Mouse (Mus musculus): Measurements from ENCODE around the gene Erbb3. TPM values are rescaled to one million over a fixed set of nuclear protein-coding genes. Genes with fewer than 3 reads are reported as not detected.

The Erbb3 gene
- polyA plus RNA-seq, 2 experiments from 2014 or later, result 4.1 to 4.2 TPM

- ATAC-seq, result peak; percentile 89
Observed at GRCm38 (mm10) chr10:128612433-128613153, 23.1 kb upstream of the Erbb3 start.

GRCm38 (mm10) chr10:128606483-128606882, 17.0 kb upstream of the Erbb3 start:
- no peak for ATAC-seq

GRCm38 (mm10) chr10:128602470-128603128, 13.1 kb upstream of the Erbb3 start:
- no peak for ATAC-seq

- ATAC-seq, result no peak
Observed at GRCm38 (mm10) chr10:128601499-128601898, 12.0 kb upstream of the Erbb3 start.

GRCm38 (mm10) chr10:128598476-128598875, 9.0 kb upstream of the Erbb3 start:
- ATAC-seq, result no peak

- ATAC-seq, result no peak
Observed at GRCm38 (mm10) chr10:128592797-128593196, 3.3 kb upstream of the Erbb3 start.

- no peak for ATAC-seq
Observed at GRCm38 (mm10) chr10:128591436-128591835, 2.0 kb upstream of the Erbb3 start.

DNA sequence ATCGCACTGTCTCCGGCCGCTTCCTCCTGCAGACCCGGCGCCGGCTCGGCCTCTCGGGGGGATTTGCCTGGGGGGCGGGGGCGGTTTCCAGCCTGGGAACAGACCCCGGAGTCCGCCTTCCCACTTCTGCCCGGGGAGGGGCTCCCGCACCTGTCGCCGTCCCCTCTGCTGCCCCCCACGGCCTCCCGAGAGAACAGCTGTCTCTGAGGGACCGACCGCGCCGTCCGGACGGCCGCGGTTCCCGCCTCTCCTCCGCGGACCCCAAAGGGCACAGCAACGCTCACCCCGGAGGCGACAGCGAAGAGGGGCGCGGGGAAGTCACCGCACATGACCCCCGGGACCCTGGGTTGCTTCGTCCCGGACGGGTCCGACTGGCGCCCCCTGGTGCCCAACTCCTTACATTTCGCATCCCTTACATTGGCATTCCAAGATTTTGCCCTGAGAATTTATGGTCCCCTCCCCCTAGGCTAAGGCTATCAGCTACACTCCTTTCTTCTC, 790 bp upstream of the Erbb3 start:
- ATAC-seq, result peak; percentile 21

GRCm38 (mm10) chr10:128588775-128589463, 533 bp downstream of the Erbb3 start:
- ATAC-seq, result no peak

DNA sequence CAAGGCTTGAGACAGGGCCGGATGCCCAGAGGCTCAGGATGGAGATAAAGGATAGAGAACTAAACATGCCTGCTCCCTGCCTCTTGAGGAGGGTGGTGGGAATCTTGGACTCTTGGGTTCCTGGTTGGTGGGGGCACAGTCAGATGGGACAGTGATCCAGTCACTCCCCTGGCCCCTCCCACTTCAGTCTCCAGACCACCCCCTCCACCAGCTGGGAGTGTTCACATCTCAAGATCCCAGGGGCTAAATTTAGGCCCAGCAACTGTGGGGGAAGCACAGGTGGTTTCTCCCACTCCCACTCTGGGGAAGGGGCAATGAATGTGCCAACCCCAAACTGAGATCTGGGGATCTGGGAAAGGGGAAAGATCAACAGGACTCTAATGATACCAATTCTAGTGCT, 1.3 kb downstream of the Erbb3 start:
- ATAC-seq, result no peak

GRCm38 (mm10) chr10:128587697-128588096, 1.8 kb downstream of the Erbb3 start:
- ATAC-seq, result no peak

DNA sequence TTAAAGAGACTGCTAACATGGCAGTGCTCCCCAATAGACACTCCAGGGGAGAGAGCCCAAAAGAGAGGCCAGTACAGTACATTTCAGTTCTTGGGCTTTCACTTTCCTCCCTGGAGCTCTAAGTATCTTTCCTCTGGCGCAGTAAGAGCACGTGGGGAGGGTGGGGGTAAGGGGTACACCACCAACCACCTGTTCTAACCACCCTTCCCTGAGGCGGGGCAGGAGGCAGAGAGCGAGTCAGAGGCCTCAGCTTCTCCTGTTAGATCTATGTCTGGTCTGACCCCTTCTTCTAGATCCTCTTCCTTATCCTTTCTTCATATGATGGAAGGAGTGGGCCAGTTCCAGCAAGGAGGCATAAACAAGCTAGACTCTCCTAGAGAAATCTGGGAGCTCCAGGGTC, 2.3 kb downstream of the Erbb3 start:
- ATAC-seq, result no peak

- ATAC-seq, result no peak
Observed at GRCm38 (mm10) chr10:128586546-128586945, 2.9 kb downstream of the Erbb3 start.

- no peak for ATAC-seq
Observed at GRCm38 (mm10) chr10:128584386-128584785, 5.1 kb downstream of the Erbb3 start.

DNA sequence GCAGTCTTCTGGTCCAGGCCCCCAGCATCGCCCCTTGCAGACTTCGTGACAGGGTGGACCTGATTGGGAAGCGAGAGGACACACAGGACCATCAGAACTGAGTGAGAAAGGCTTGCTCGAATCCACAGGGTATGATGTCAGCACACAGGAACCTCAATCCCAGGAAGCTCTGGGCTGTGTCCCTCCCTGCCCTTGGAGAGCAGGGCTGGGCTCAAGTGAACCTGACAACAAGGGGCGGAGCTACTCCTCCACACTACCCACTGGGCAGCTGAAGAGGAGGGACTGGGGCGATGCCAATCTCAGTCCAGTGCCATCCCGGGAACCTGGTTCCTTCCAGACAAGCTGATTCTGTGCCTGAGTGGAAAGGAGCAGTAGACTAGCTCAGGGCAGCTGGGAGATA, 5.8 kb downstream of the Erbb3 start:
- ATAC-seq, result no peak

GRCm38 (mm10) chr10:128579731-128580130, 9.7 kb downstream of the Erbb3 start:
- ATAC-seq, result no peak

DNA sequence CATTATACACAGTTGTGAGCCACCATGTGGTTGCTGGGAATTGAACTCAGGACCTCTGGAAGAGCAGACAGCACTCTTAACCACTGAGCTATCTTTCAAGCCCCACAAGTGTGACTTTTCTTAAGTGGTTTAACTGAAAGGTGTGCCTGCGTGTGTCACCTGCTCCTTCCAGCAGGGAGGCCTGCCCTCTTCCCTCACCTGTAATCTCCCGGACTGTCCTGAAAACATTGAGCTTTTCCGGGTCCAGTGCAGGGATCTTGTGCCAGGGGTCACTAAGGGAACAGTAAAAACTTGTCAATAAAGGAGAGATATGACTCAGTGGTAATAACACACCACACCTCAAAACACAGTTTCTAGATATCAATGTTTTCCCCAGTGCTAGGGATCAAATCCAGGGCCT, 10.2 kb downstream of the Erbb3 start:
- ATAC-seq, result no peak

DNA sequence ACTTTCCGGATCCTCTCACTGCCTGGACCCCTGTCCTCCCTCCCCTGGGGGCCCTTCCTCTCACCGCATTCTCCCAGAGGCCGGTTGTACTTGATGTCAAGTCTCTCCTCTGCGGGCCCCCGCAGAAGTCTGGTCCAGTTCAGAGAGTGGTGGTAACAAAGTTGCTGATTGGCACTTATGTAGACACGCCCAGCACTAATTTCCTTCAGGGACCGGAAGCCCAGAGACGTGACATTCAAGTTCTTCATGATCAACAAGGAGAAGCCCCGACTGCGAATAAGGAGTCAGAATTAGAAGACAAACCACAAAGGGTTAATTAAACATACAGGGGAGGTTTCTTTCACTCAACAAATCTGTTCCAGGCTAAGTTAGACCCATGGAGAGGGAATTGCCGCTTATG, 11.1 kb downstream of the Erbb3 start:
- ATAC-seq, result peak; percentile 46

DNA sequence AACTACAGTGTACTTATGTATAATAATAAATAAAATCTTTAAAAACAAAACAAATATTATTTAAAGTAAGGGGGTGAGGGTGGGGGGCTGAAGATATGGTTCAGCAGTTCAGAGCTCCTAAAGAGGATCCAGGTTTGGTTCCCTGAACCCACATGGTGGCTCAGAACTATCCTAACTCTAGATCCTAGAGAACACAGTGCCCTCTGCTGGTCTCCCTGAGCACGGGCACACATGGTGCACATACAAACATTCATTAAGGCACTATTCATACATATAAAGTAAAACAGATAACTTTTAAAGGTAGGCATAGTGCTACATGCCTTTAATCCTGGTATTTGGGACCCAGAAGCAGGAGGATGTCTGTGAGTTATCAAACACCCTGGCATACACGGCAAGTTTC, 14.4 kb downstream of the Erbb3 start:
- no peak for ATAC-seq

GRCm38 (mm10) chr10:128565788-128566531, 23.5 kb downstream of the Erbb3 start, which contains the start of gene Pa2g4:
TSS of gene Pa2g4 (minus strand) at chr10:128565987.
- ATAC-seq, result peak; percentile 97

GRCm38 (mm10) chr10:128565206-128565787, 24.2 kb downstream of the Erbb3 start:
- ATAC-seq, result peak; percentile 4

- ATAC-seq, result no peak
Observed at GRCm38 (mm10) chr10:128563544-128563943, 25.9 kb downstream of the Erbb3 start.
